In the genomic region with DNA sequence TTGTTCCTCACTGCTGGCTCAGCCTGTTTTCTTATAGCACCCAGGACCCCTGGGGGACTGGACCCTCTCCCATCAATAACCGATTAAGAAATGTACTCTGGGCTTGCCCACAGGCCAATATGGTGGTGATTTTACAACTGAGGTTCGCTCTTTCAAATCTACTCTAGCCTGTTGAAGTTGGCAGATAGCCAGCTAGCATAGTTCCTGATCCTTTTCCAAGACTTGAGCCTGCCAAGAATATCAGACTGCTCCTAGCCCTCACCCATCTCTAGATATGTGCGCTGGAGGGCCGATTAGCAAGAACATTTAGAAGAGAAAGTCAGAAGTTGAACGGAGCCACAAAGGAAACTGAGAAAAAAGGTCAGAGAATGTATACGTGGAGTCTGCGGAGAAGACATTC, we compare ENCODE assay signal across 23 mouse cellular contexts. TPM values are rescaled to one million over a fixed set of nuclear protein-coding genes. Genes with fewer than 3 reads are reported as not detected.
DNase-seq lines count a peak whose midpoint lies in the region; ATAC-seq lines count a peak whose summit lies in the region.
"Had no signal": no experiment of that assay in that cellular context is flagged by ENCODE, and none has a peak within 500 bp of the region (broad histone marks: within the 10 kb centered on the region; RNA-seq: fewer than 3 reads in every experiment).

No protein-coding gene starts in this region.

- intact Hi-C loops in heart, postnatal 10 days (cut with DNase I): loop anchor here (5.0 to 10.0 kb wide), 2 partner anchors 1236 to 1523 kb away; no protein-coding TSS in a partner anchor
- intact Hi-C loops in gastrocnemius, postnatal 36 days (cut with DNase I): no loop called here

- no peaks in the 10 kb centered on the region for H3K4me1 ChIP-seq in heart, embryonic 12.5 days (replicated peaks)
- H3K4me1 ChIP-seq: heart, embryonic 15.5 days; hindbrain, embryonic 15.5 days; liver, embryonic 12.5 days had no signal

- no peak overlapping the region for H3K27ac ChIP-seq in heart, embryonic 12.5 days (ENCODE audit: poor library complexity, severe bottlenecking)
- H3K27ac ChIP-seq: heart, embryonic 15.5 days; hindbrain, embryonic 15.5 days; liver, embryonic 12.5 days; macrophage had no signal

- peak; percentile 20 to 26 for DNase-seq in heart, postnatal 10 days
- DNase-seq in lung, postnatal 36 days: peak; percentile 2
- DNase-seq in lung, postnatal 25 days (ENCODE audit: low spot score): no peak
- peak; percentile 53 for DNase-seq in cerebellum, adult 9-10 months
- peak; percentile 51 to 54 for DNase-seq in kidney, postnatal 25 days
- no peak for DNase-seq in layer of hippocampus, postnatal 36 days
- DNase-seq in gastrocnemius, postnatal 36 days: no peak
- DNase-seq: adrenal gland, postnatal 10 days; gastrocnemius, postnatal 10 days; midbrain, embryonic 14.5 days; thymus, postnatal 4 days had no signal

- H3K4me3 ChIP-seq in heart, embryonic 12.5 days: no peak overlapping the region
- H3K4me3 ChIP-seq: erythroblast, embryonic 14.5 days; heart, embryonic 15.5 days; hindbrain, embryonic 15.5 days; liver, embryonic 12.5 days had no signal

- 67% methylated on average over 7 of the region's 7 CpGs for whole genome bisulfite sequencing in heart, embryonic 12.5 days

- ATAC-seq in heart, embryonic 12.5 days (ENCODE audit: insufficient number of reproducible peaks, low FRiP score): no peak
- ATAC-seq: intestine, postnatal 0 days; liver, embryonic 12.5 days had no signal

- H3K27me3 ChIP-seq in heart, embryonic 12.5 days (replicated peaks): no peaks in the 10 kb centered on the region
- H3K27me3 ChIP-seq: heart, embryonic 15.5 days; hindbrain, embryonic 15.5 days; liver, embryonic 12.5 days had no signal

- no peak overlapping the region for H3K4me2 ChIP-seq in heart, embryonic 12.5 days
- H3K4me2 ChIP-seq: heart, embryonic 15.5 days; hindbrain, embryonic 15.5 days; liver, embryonic 12.5 days had no signal

- H3K9me3 ChIP-seq in heart, embryonic 12.5 days (replicated peaks): peaks cover 26% of the 10 kb centered on the region; the same call in 1 of the 2 replicates
- H3K9me3 ChIP-seq: G1E; heart, embryonic 15.5 days; liver, embryonic 12.5 days had no signal

- H3K36me3 ChIP-seq in heart, embryonic 12.5 days: no peaks in the 10 kb centered on the region
- H3K36me3 ChIP-seq: G1E; heart, embryonic 15.5 days; hindbrain, embryonic 15.5 days; liver, embryonic 12.5 days had no signal

- H3K9ac ChIP-seq in heart, embryonic 12.5 days: no peak overlapping the region
- H3K9ac ChIP-seq: heart, embryonic 15.5 days; hindbrain, embryonic 15.5 days; liver, embryonic 12.5 days had no signal

RNA-seq across cellular contexts. Expression of a gene that starts 8.9 kb away (rescaled TPM):
- total RNA-seq in heart, postnatal 10 days (2021): not detected
- not detected in 2 replicates for polyA plus RNA-seq in heart, embryonic 12.5 days (2016; fragmentation: Nextera tagmentation; extraction: Ambion mirVana)
- not detected for total RNA-seq in layer of hippocampus, postnatal 36 days (2021)
- not detected for total RNA-seq in gastrocnemius, postnatal 36 days (2021)
- total RNA-seq: adrenal gland, postnatal 10 days; gastrocnemius, postnatal 10 days; left cerebral cortex, postnatal 36 days had no signal
- polyA plus RNA-seq: erythroblast, embryonic 14.5 days; heart, embryonic 15.5 days; hindbrain, embryonic 15.5 days; intestine, postnatal 0 days; liver, embryonic 12.5 days; macrophage; midbrain, embryonic 14.5 days; spleen, adult 2 months; stomach, embryonic 16.5 days had no signal

RNA-seq across cellular contexts. Expression of a gene that starts 44.3 kb away (rescaled TPM):
- total RNA-seq in heart, postnatal 10 days (2021): not detected
- not detected in 2 replicates for polyA plus RNA-seq in heart, embryonic 12.5 days (2016; fragmentation: Nextera tagmentation; extraction: Ambion mirVana)
- not detected for total RNA-seq in layer of hippocampus, postnatal 36 days (2021)
- total RNA-seq in gastrocnemius, postnatal 36 days (2021): not detected
- total RNA-seq: adrenal gland, postnatal 10 days; gastrocnemius, postnatal 10 days; layer of hippocampus, postnatal 14 days; left cerebral cortex, postnatal 36 days had no signal
- polyA plus RNA-seq: erythroblast, embryonic 14.5 days; G1E; heart, embryonic 15.5 days; hindbrain, embryonic 15.5 days; intestine, postnatal 0 days; liver, embryonic 12.5 days; macrophage; spleen, adult 2 months; stomach, embryonic 16.5 days had no signal

Comparison
In these comparisons a context has a peak if more than half of its experiments do, and no peak if none do; other contexts are left out.
1. DNase-seq: peak in heart, postnatal 10 days (2 of 2), lung, postnatal 36 days (single experiment), cerebellum, adult 9-10 months (single experiment) and kidney, postnatal 25 days (2 of 2); none in lung, postnatal 25 days (single experiment), layer of hippocampus, postnatal 36 days (0 of 2) and gastrocnemius, postnatal 36 days (0 of 2).